Mouse (Mus musculus) stomach, embryonic 14.5 days (tissue): ENCODE results near the gene Fgf22. TPM values are rescaled to one million over a fixed set of nuclear protein-coding genes. Genes with fewer than 3 reads are reported as not detected.

ENCODE experiments used
- ATAC-seq: fragments of 200-750 bp; cut with Nextera tagmentation; 2 replicates; pipeline ENCODE4 v1.8.0; 2017; ENCODE audit warnings: low read depth, moderate TSS enrichment; ENCODE audit not compliant: insufficient number of reproducible peaks, insufficient read depth, low FRiP score
- H3K27ac ChIP-seq: fragments of 300-500 bp; sonication (generic); 2 replicates; pipeline ENCODE4 v1.5.1; 2014; ENCODE audit warnings: mild to moderate bottlenecking, low read length, moderate library complexity, mixed read lengths
- H3K27me3 ChIP-seq: fragments of 300-500 bp; sonication (generic); 2 replicates; pipeline ENCODE4 v1.6.1; 2014; ENCODE audit warnings: low read length, control low read depth, mixed read lengths; ENCODE audit not compliant: control insufficient read depth, insufficient read depth
- H3K36me3 ChIP-seq: fragments of 300-500 bp; sonication (generic); 2 replicates; pipeline ENCODE4 v1.6.1; 2014; ENCODE audit warnings: mild to moderate bottlenecking, control low read depth, low read length, moderate library complexity, mixed read lengths; ENCODE audit not compliant: control insufficient read depth, insufficient read depth
- H3K4me1 ChIP-seq: fragments of 300-500 bp; sonication (generic); 2 replicates; pipeline ENCODE4 v1.6.1; 2014; ENCODE audit warnings: low read length, control low read depth, mixed read lengths; ENCODE audit not compliant: control insufficient read depth, insufficient read depth
- H3K4me2 ChIP-seq: fragments of 300-500 bp; sonication (generic); replicated peaks from 2 replicates; pipeline ENCODE4 v1.6.1; 2014; ENCODE audit warnings: low read depth, low read length, control low read depth
- H3K4me3 ChIP-seq: fragments of 300-500 bp; sonication (generic); 2 replicates; pipeline ENCODE4 v1.5.1; 2014; ENCODE audit warnings: low read depth, low read length, control low read depth
- H3K9ac ChIP-seq: fragments of 300-500 bp; sonication (generic); replicated peaks from 2 replicates; pipeline ENCODE4 v1.6.1; 2014; ENCODE audit warnings: low read depth, mild to moderate bottlenecking, control low read depth, low read length, moderate library complexity, mixed read lengths
- H3K9me3 ChIP-seq: fragments of 300-500 bp; sonication (generic); 2 replicates; pipeline ENCODE4 v1.6.1; 2016; ENCODE audit warnings: low read depth, low read length, control low read depth; ENCODE audit not compliant: control insufficient read depth
- WGBS: fragments of 180-500 bp; shearing (Covaris S2); extraction: QIAGEN DNeasy Blood & Tissue Kit; methylation state at CpG from one replicate; pipeline ENCODE4 v1.1.7; 2014; 5-methylcytosine and 5-hydroxymethylcytosine counted together
- polyA plus RNA-seq: library from polyadenylated mRNA; unstranded; fragments of >200 nt; fragmentation: Nextera tagmentation; extraction: Ambion mirVana; gene quantifications from 2 replicates; pipeline ENCODE4 v1.2.1, GENCODE M21; 2014

Gene Fgf22
- polyA plus RNA-seq, 1 experiment from 2014 or later: 0.39 TPM

GRCm38 (mm10) chr10:79723692-79724091 is 31.2 kb upstream of the Fgf22 start:
- 80% methylated on average over 7 of the region's 7 CpGs for WGBS

GRCm38 (mm10) chr10:79726090-79726489 is 28.8 kb upstream of the Fgf22 start:
- no peaks in the 10 kb centered on the region for H3K36me3 ChIP-seq
- H3K4me1 ChIP-seq: no peaks in the 10 kb centered on the region
- ATAC-seq: no peak
- H3K4me2 ChIP-seq: no peak overlapping the region
- no peak overlapping the region for H3K9ac ChIP-seq
- whole genome bisulfite sequencing: 36% methylated on average over 11 of the region's 11 CpGs
- no peak overlapping the region for H3K4me3 ChIP-seq
- H3K27me3 ChIP-seq: no peaks in the 10 kb centered on the region
- no peaks in the 10 kb centered on the region for H3K9me3 ChIP-seq
- H3K27ac ChIP-seq: no peak overlapping the region

More at GRCm38 (mm10) chr10:79723692-79724091, 31.2 kb upstream of the Fgf22 start:
- no peak overlapping the region for H3K9ac ChIP-seq
- H3K9me3 ChIP-seq: no peaks in the 10 kb centered on the region
- H3K4me2 ChIP-seq: no peak overlapping the region
- H3K4me3 ChIP-seq: no peak overlapping the region
- 0 out of 2 replicates have a peak, but pooled peaks cover under 1% of the 10 kb centered on the region for H3K27me3 ChIP-seq
- no peak for ATAC-seq
- no peaks in the 10 kb centered on the region for H3K4me1 ChIP-seq
- H3K27ac ChIP-seq: no peak overlapping the region
- H3K36me3 ChIP-seq: no peaks in the 10 kb centered on the region

DNA sequence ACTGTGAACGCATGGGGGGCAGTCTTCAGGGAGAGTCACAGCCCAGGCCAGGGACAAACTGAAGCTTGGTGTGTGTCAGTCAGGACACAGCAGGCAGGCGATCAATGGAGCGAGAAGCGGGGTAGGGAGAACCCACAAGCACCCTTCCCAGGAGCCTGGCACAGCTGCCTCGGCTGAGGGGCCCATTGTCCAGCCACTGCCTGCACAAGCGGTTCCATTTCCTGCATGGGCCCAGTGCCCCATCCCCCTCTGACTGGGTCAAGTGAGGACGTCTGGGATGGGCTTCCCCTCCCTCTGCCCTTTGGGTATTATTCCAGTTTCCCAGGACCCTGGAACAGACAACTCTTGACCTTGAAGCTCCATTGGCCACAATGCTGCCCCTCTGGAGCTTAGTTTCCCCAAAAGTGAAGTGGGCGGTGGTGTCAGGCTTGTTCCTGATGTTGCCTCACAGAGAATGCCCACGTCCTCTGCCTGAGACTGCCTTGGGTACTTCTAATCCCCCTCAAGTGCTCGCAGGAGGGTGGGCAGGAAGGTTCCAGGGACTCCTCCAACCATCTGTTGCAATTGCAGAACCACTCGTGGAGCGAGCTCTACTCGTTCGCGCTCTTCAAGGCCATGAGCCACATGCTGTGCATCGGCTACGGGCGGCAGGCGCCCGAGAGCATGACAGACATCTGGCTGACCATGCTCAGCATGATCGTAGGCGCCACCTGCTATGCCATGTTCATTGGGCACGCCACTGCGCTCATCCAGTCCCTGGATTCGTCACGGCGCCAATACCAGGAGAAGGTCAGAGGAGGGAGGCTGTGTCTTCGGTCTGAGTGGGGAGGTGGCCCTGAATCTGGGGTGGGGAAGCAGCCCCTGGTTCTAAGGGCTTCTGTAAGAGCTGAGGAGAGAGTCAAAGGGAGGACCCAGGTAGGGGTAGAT is 26.3 kb upstream of the Fgf22 start:
- no peaks in the 10 kb centered on the region for H3K36me3 ChIP-seq
- H3K27ac ChIP-seq: no peak overlapping the region
- H3K4me2 ChIP-seq: no peak overlapping the region
- H3K27me3 ChIP-seq: no peaks in the 10 kb centered on the region
- H3K9me3 ChIP-seq: no peaks in the 10 kb centered on the region
- 68% methylated on average over 28 of the region's 28 CpGs for WGBS
- no peaks in the 10 kb centered on the region for H3K4me1 ChIP-seq
- no peak for ATAC-seq
- no peak overlapping the region for H3K4me3 ChIP-seq
- H3K9ac ChIP-seq: no peak overlapping the region

DNA sequence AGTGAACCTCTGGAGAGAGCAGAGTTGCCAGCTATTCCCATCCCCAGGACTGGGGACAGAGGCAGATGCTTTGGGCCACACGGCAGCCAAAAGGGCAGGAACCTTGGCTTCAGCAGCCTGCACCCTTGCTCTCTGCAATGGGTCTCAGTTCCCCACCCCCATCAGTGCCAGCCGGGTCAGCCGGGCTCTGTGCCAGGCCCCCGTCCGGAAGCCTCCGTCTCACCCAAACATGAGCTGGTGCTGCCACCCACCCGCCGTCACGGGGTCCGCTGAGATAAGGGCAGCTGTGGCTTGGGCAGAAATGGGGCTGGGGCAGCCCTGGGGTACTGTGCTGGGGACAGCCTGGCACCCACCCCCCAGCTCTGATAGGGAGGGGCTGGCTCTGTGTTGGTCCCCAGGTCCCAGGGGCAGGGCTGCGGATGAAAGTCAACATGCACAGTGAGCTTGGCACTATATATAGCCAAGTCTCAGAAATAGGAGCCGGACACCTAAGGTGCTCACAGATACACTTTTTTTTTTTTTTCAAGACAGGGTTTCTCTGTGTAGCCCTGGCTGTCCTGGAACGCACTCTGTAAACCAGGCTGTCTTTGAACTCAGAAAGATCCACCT is 25.4 kb upstream of the Fgf22 start:
- no peak overlapping the region for H3K4me3 ChIP-seq
- H3K36me3 ChIP-seq: no peaks in the 10 kb centered on the region; the same call in 1 of the 2 replicates
- H3K9ac ChIP-seq: no peak overlapping the region
- no peaks in the 10 kb centered on the region for H3K9me3 ChIP-seq
- WGBS: 78% methylated on average over 13 of the region's 13 CpGs
- no peak overlapping the region for H3K4me2 ChIP-seq
- no peak for ATAC-seq
- no peak overlapping the region for H3K27ac ChIP-seq
- no peaks in the 10 kb centered on the region for H3K4me1 ChIP-seq
- no peaks in the 10 kb centered on the region for H3K27me3 ChIP-seq

DNA sequence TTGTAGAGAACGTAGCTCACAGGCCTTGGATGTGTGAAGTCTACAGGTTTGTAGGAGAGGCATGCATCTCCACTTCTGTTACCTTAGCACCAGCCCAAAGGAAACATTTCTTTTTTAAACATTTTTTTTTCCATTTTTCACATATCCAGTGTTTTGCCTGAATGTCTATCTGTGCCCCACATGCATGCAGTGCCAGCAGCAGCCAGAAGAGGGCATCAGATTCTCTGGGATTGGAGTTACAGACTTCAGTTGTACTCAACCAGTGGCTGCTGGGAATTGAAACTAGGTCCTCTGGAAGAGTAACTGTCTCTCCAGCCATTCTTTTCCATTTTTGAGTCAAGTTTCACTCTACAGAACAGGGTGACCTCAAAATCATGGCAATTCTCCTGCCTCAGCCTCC is 22.4 kb upstream of the Fgf22 start:
- H3K9ac ChIP-seq: no peak overlapping the region
- H3K4me3 ChIP-seq: no peak overlapping the region
- H3K4me1 ChIP-seq: no peaks in the 10 kb centered on the region
- no peaks in the 10 kb centered on the region for H3K27me3 ChIP-seq
- peaks cover 20% of the 10 kb centered on the region for H3K36me3 ChIP-seq
- ATAC-seq: no peak
- H3K27ac ChIP-seq: no peak overlapping the region
- WGBS: 94% methylated on average over 1 of the region's 1 CpGs
- no peak overlapping the region for H3K4me2 ChIP-seq
- H3K9me3 ChIP-seq: peaks cover 24% of the 10 kb centered on the region

GRCm38 (mm10) chr10:79733847-79734246 is 21.0 kb upstream of the Fgf22 start:
- no peak for ATAC-seq
- H3K27me3 ChIP-seq: no peaks in the 10 kb centered on the region
- H3K4me3 ChIP-seq: no peak overlapping the region
- 95% methylated on average over 15 of the region's 15 CpGs for whole genome bisulfite sequencing
- no peak overlapping the region for H3K27ac ChIP-seq
- no peaks in the 10 kb centered on the region for H3K4me1 ChIP-seq
- H3K9ac ChIP-seq: no peak overlapping the region
- no peak overlapping the region for H3K4me2 ChIP-seq
- H3K36me3 ChIP-seq: peaks cover 34% of the 10 kb centered on the region
- peaks cover 37% of the 10 kb centered on the region for H3K9me3 ChIP-seq

- Histone ChIP-seq H3K9ac (no peak overlapping the region), H3K4me3 (no peak overlapping the region), H3K9me3 (peaks cover 52% of the 10 kb centered on the region), H3K27ac (no peak overlapping the region), H3K27me3 (no peaks in the 10 kb centered on the region), H3K4me2 (no peak overlapping the region), H3K4me1 (no peaks in the 10 kb centered on the region), H3K36me3 (peaks cover 49% of the 10 kb centered on the region)
- 31% methylated on average over 52 of the region's 52 CpGs for WGBS
- no peak for ATAC-seq
These were observed 19.5 kb upstream of the Fgf22 start for GRCm38 (mm10) chr10:79735361-79735760.

DNA sequence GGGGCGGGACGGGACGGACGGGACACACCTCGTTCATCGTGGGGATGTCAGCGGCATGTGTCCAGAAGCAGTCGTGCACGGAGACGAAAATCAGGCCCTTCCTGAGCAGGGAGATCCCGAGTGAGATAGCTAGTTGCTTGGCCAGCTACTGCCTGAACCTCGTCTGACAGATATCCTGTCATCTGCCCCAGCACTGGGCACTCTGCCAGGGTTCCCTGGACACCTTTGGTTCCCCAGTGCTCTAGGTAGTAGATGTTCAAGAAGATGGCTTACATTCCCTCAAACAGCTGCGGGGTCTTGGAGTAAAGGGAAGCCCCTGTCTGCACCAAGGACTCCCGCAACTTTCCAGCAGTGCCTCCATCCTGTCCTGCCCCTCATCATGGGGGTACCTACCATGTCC is 18.2 kb upstream of the Fgf22 start:
- Histone ChIP-seq H3K36me3 (peaks cover 62% of the 10 kb centered on the region), H3K4me1 (no peaks in the 10 kb centered on the region), H3K27ac (no peak overlapping the region), H3K4me3 (no peak overlapping the region), H3K4me2 (no peak overlapping the region), H3K9me3 (peaks cover 59% of the 10 kb centered on the region), H3K9ac (no peak overlapping the region), H3K27me3 (no peaks in the 10 kb centered on the region)
- WGBS: 82% methylated on average over 14 of the region's 14 CpGs
- ATAC-seq: no peak
